Mouse (Mus musculus): ENCODE data around the gene Mtmr11. TPM values are rescaled to one million over a fixed set of nuclear protein-coding genes. Genes with fewer than 3 reads are reported as not detected.

The Mtmr11 gene
- total and polyA plus RNA-seq, 2 experiments from 2014 or later = 6.9 to 18.9 TPM

GRCm38 (mm10) chr3:96178902-96179301 lies 17.1 kb downstream of the Mtmr11 start:
- H3K4me3 ChIP-seq (ENCODE audit: low read depth, low read length) = no peak overlapping the region
- DNase-seq (ENCODE audit: low spot score) (no peak), ATAC-seq (ENCODE audit: insufficient read depth, low read depth) (no peak)
- H3K9ac ChIP-seq (replicated peaks; ENCODE audit: low read depth, low read length) = no peak overlapping the region
- TF ChIP-seq EP300 (IDR thresholded peaks at IDR 0.05; ENCODE audit: low read depth) (no peak), CTCF (IDR thresholded peaks at IDR 0.05; ENCODE audit: low read depth) (no peak)
- H3K4me1 ChIP-seq (ENCODE audit: control insufficient read depth, insufficient read depth) = peaks cover 26% of the 10 kb centered on the region
- H3K36me3 ChIP-seq (replicated peaks; ENCODE audit: control insufficient read depth, insufficient read depth, low read length) = peaks cover 38% of the 10 kb centered on the region
- no peaks in the 10 kb centered on the region for H3K27me3 ChIP-seq (ENCODE audit: control insufficient read depth, insufficient read depth, low read length)
- WGBS = 85% methylated on average over 2 of the region's 2 CpGs
- no peaks in the 10 kb centered on the region for H3K9me3 ChIP-seq (replicated peaks; ENCODE audit: control insufficient read depth, low read length)
- H3K27ac ChIP-seq (ENCODE audit: low read depth) = no peak overlapping the region
- H3K4me2 ChIP-seq (ENCODE audit: low read depth, low read length) = no peak overlapping the region

DNA sequence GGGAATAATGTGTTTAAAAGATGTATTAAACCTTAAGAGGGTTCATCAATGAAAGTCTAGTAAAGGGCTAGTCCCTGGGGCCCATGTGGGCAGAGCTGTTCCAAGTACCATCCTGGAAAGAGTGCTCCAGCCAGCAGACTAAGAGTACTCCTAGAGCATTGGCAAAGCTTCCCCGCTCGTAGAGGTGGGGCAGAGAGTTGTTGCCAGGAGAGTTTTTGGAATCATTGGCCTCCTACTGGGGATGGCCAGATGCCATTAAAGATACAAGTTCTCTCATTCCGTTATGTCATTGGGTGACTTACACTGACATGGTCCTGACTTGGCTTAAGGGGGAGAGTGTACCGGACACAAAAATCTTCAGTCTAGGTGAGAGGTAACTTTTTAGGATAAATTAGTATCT lies 17.7 kb downstream of the Mtmr11 start:
- TF ChIP-seq CTCF (IDR thresholded peaks at IDR 0.05; ENCODE audit: low read depth) (no peak), EP300 (IDR thresholded peaks at IDR 0.05; ENCODE audit: low read depth) (no peak)
- no peaks in the 10 kb centered on the region for H3K9me3 ChIP-seq (replicated peaks; ENCODE audit: control insufficient read depth, low read length)
- H3K27me3 ChIP-seq (ENCODE audit: control insufficient read depth, insufficient read depth, low read length) = no peaks in the 10 kb centered on the region
- 0 out of 2 replicates have a peak, but pooled peaks have one; percentile 18 for ATAC-seq (ENCODE audit: insufficient read depth, low read depth)
- H3K4me1 ChIP-seq (ENCODE audit: control insufficient read depth, insufficient read depth) = peaks cover 26% of the 10 kb centered on the region
- no peak overlapping the region for H3K4me2 ChIP-seq (ENCODE audit: low read depth, low read length)
- no peak overlapping the region for H3K4me3 ChIP-seq (ENCODE audit: low read depth, low read length)
- peak; percentile 50 for DNase-seq (ENCODE audit: low spot score)
- H3K9ac ChIP-seq (replicated peaks; ENCODE audit: low read depth, low read length) = no peak overlapping the region
- WGBS = 34% methylated on average over 4 of the region's 4 CpGs
- no peak overlapping the region for H3K27ac ChIP-seq (ENCODE audit: low read depth)
- peaks cover 33% of the 10 kb centered on the region for H3K36me3 ChIP-seq (replicated peaks; ENCODE audit: control insufficient read depth, insufficient read depth, low read length)

- peak; percentile 52 for ATAC-seq (ENCODE audit: insufficient read depth, low read depth)
- H3K4me2 ChIP-seq (ENCODE audit: low read depth, low read length) = peak within 1 kb of the TSS; percentile 74
- WGBS = 0% methylated on average over 14 of the region's 23 CpGs
- peak within 1 kb of the TSS; percentile 87 for H3K27ac ChIP-seq (ENCODE audit: low read depth)
- no peaks in the 10 kb centered on the region for H3K9me3 ChIP-seq (replicated peaks; ENCODE audit: control insufficient read depth, low read length)
- peaks cover 28% of the 10 kb centered on the region for H3K36me3 ChIP-seq (replicated peaks; ENCODE audit: control insufficient read depth, insufficient read depth, low read length)
- TF ChIP-seq CTCF (IDR thresholded peaks at IDR 0.05; ENCODE audit: low read depth) (no peak), EP300 (IDR thresholded peaks at IDR 0.05; ENCODE audit: low read depth) (no peak)
- H3K4me3 ChIP-seq (ENCODE audit: low read depth, low read length) = peak within 1 kb of the TSS; percentile 60
- no peaks in the 10 kb centered on the region for H3K27me3 ChIP-seq (ENCODE audit: control insufficient read depth, insufficient read depth, low read length)
- H3K4me1 ChIP-seq (ENCODE audit: control insufficient read depth, insufficient read depth) = peaks cover 26% of the 10 kb centered on the region
- no peak for DNase-seq (ENCODE audit: low spot score)
- H3K9ac ChIP-seq (replicated peaks; ENCODE audit: low read depth, low read length) = peak within 1 kb of the TSS; percentile 44
These were observed 19.1 kb downstream of the Mtmr11 start, which contains the start of gene Sv2a for GRCm38 (mm10) chr3:96180727-96181477. Sv2a (plus strand) TSS chr3:96181151.

DNA sequence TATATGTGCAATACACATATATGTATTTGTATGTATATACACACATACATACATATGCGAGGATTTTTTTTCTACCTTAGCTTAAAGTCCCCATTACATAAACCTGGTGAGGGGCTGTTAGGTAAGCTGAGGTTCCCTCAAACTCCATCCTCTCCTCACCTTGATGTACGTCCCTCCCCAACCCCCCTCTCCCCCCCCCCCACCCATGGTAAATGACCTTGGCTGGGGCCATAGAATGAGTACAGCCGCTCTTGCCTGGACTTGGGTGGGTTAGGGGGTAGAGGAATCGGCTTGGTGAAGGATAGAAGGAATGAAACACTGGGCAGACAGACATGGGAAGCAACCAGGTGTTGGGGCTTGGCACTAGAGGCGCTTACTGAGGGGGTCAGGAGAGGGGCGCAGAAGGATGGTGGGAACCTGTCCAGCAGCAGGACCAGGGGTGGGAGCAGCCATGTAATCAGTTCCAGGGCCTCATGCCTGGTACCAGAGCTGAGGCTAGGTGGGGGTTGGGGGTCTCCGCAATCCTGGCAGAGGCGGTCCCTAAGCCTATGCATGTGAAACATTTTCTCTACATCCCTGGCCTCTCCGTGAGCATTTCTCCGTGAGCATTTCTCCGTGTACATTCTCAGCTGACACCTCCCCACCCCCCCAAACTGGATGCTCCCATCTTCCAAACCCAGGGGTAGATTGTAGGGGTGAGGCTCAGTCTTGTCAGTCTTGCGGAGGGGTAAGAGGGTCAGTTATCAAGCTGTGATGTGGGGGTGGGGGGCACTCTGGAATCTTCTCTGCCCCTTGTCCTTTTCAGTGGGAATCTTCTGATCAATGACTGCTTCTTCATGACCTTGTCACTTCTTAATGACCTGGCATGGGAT lies 19.9 kb downstream of the Mtmr11 start:
- no peaks in the 10 kb centered on the region for H3K27me3 ChIP-seq (ENCODE audit: control insufficient read depth, insufficient read depth, low read length)
- H3K4me2 ChIP-seq (ENCODE audit: low read depth, low read length) = peak overlapping the region; percentile 74
- no peak for TF ChIP-seq CTCF (IDR thresholded peaks at IDR 0.05; ENCODE audit: low read depth)
- no peak for TF ChIP-seq EP300 (IDR thresholded peaks at IDR 0.05; ENCODE audit: low read depth)
- H3K4me1 ChIP-seq (ENCODE audit: control insufficient read depth, insufficient read depth) = peaks cover 26% of the 10 kb centered on the region
- peaks cover 19% of the 10 kb centered on the region for H3K36me3 ChIP-seq (replicated peaks; ENCODE audit: control insufficient read depth, insufficient read depth, low read length)
- H3K9me3 ChIP-seq (replicated peaks; ENCODE audit: control insufficient read depth, low read length) = no peaks in the 10 kb centered on the region
- H3K4me3 ChIP-seq (ENCODE audit: low read depth, low read length) = peak overlapping the region; percentile 60
- peak overlapping the region; percentile 44 for H3K9ac ChIP-seq (replicated peaks; ENCODE audit: low read depth, low read length)
- WGBS = 13% methylated on average over 12 of the region's 12 CpGs
- DNase-seq (ENCODE audit: low spot score) = no peak
- peak overlapping the region; percentile 87 for H3K27ac ChIP-seq (ENCODE audit: low read depth)
- no peak; the same call in 1 of the 2 replicates for ATAC-seq (ENCODE audit: insufficient read depth, low read depth)

DNA sequence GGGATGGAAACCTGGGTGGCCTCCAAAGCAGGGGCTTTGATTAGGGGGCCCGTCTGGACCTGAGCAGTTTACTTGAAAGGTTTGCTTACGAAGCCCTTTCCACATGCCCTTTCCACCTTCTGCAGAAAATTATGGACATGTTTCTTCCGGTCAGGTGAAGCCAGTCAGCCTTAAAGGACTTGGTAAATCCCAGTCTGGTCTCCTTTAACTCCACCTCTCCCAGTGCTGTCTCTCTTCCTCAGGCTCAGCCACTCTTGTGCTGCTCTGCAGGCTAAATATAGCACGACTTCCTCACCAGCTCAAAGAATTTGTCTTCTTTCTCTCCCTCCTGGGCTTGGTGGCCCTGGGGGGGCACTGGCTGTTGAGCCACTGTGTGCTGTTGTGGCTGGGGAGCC lies 20.6 kb downstream of the Mtmr11 start:
- ATAC-seq (ENCODE audit: insufficient read depth, low read depth) (peak; percentile 61), DNase-seq (ENCODE audit: low spot score) (peak; percentile 74)
- Histone ChIP-seq H3K36me3 (replicated peaks; ENCODE audit: control insufficient read depth, insufficient read depth, low read length) (peaks cover 21% of the 10 kb centered on the region), H3K9ac (replicated peaks; ENCODE audit: low read depth, low read length) (peak overlapping the region; percentile 44; the same call in 1 of the 2 replicates), H3K9me3 (replicated peaks; ENCODE audit: control insufficient read depth, low read length) (no peaks in the 10 kb centered on the region), H3K27ac (ENCODE audit: low read depth) (peak overlapping the region; percentile 87), H3K4me3 (ENCODE audit: low read depth, low read length) (peak overlapping the region; percentile 60), H3K4me2 (ENCODE audit: low read depth, low read length) (peak overlapping the region; percentile 74), H3K4me1 (ENCODE audit: control insufficient read depth, insufficient read depth) (peaks cover 26% of the 10 kb centered on the region), H3K27me3 (ENCODE audit: control insufficient read depth, insufficient read depth, low read length) (no peaks in the 10 kb centered on the region)
- WGBS = 10% methylated on average over 4 of the region's 4 CpGs
- no peak for TF ChIP-seq CTCF (IDR thresholded peaks at IDR 0.05; ENCODE audit: low read depth)
- TF ChIP-seq EP300 (IDR thresholded peaks at IDR 0.05; ENCODE audit: low read depth) = no peak

All from heart, postnatal 0 days (tissue).